Mouse (Mus musculus): Measurements from ENCODE around the gene Pla2g15. TPM values are rescaled to one million over a fixed set of nuclear protein-coding genes. Genes with fewer than 3 reads are reported as not detected.

Gene Pla2g15
- polyA plus RNA-seq, 1 experiment = 13.1 TPM

DNA sequence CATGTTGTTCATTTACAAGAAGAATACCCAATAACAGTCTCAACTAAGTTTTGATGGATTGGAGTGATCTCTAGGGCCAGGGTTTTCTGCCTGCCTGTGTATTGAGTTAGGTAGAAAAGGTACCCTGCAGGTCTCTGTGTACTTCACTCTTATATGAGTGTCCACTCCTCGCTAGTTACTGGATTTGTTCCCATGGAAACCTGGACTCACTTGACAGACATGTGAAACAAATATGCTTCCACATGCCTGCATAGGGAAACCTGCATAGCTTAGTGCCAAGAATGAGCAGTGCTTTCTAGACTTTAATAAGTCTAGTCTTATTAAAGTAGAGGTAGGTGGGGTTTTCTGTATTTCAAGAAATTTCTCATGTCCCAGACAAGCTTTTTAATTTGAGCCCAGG is 26.7 kb downstream of the Pla2g15 start:
- no peak for DNase-seq
- no peak overlapping the region for H3K27ac ChIP-seq (ENCODE audit: insufficient read depth, low read length)
- H3K4me3 ChIP-seq (replicated peaks; ENCODE audit: insufficient read depth, low read depth, low read length) = no peak overlapping the region
- H3K4me1 ChIP-seq (ENCODE audit: control insufficient read depth, insufficient read depth, low read length) = no peaks in the 10 kb centered on the region
- H3K27me3 ChIP-seq (ENCODE audit: control insufficient read depth, insufficient read depth, low read length) = no peaks in the 10 kb centered on the region
- 17% methylated on average over 1 of the region's 1 CpGs for WGBS
- TF ChIP-seq POLR2A (IDR thresholded peaks at IDR 0.05; ENCODE audit: borderline replicate concordance, insufficient read depth, low read length) (no peak), CTCF (IDR thresholded peaks at IDR 0.05; ENCODE audit: borderline replicate concordance, insufficient read depth, low read depth, low read length) (no peak)

GRCm38 (mm10) chr8:106177594-106177993 is 27.4 kb downstream of the Pla2g15 start:
- DNase-seq = no peak

GRCm38 (mm10) chr8:106178428-106178827 is 28.2 kb downstream of the Pla2g15 start:
- DNase-seq = no peak
- H3K4me3 ChIP-seq (replicated peaks; ENCODE audit: insufficient read depth, low read depth, low read length) = no peak overlapping the region
- no peaks in the 10 kb centered on the region for H3K4me1 ChIP-seq (ENCODE audit: control insufficient read depth, insufficient read depth, low read length)
- H3K27ac ChIP-seq (ENCODE audit: insufficient read depth, low read length) = no peak overlapping the region
- no peaks in the 10 kb centered on the region for H3K27me3 ChIP-seq (ENCODE audit: control insufficient read depth, insufficient read depth, low read length)
- WGBS = 83% methylated on average over 2 of the region's 2 CpGs
- TF ChIP-seq CTCF (IDR thresholded peaks at IDR 0.05; ENCODE audit: borderline replicate concordance, insufficient read depth, low read depth, low read length) = no peak
- TF ChIP-seq POLR2A (IDR thresholded peaks at IDR 0.05; ENCODE audit: borderline replicate concordance, insufficient read depth, low read length) = no peak

More at GRCm38 (mm10) chr8:106177594-106177993, 27.4 kb downstream of the Pla2g15 start:
- TF ChIP-seq POLR2A (IDR thresholded peaks at IDR 0.05; ENCODE audit: borderline replicate concordance, insufficient read depth, low read length) (no peak), CTCF (IDR thresholded peaks at IDR 0.05; ENCODE audit: borderline replicate concordance, insufficient read depth, low read depth, low read length) (no peak)
- Histone ChIP-seq H3K4me1 (ENCODE audit: control insufficient read depth, insufficient read depth, low read length) (no peaks in the 10 kb centered on the region), H3K27ac (ENCODE audit: insufficient read depth, low read length) (no peak overlapping the region), H3K27me3 (ENCODE audit: control insufficient read depth, insufficient read depth, low read length) (no peaks in the 10 kb centered on the region), H3K4me3 (replicated peaks; ENCODE audit: insufficient read depth, low read depth, low read length) (no peak overlapping the region)
- WGBS = 98% methylated on average over 1 of the region's 1 CpGs

GRCm38 (mm10) chr8:106185628-106186270 is 35.5 kb downstream of the Pla2g15 start:
- 15% methylated on average over 8 of the region's 8 CpGs for WGBS
- no peaks in the 10 kb centered on the region for H3K27me3 ChIP-seq (ENCODE audit: control insufficient read depth, insufficient read depth, low read length)
- peak; percentile 33 to 47 for DNase-seq
- no peak overlapping the region for H3K4me3 ChIP-seq (replicated peaks; ENCODE audit: insufficient read depth, low read depth, low read length)
- peaks cover 6% of the 10 kb centered on the region for H3K4me1 ChIP-seq (ENCODE audit: control insufficient read depth, insufficient read depth, low read length)
- TF ChIP-seq POLR2A (IDR thresholded peaks at IDR 0.05; ENCODE audit: borderline replicate concordance, insufficient read depth, low read length) (no peak), CTCF (IDR thresholded peaks at IDR 0.05; ENCODE audit: borderline replicate concordance, insufficient read depth, low read depth, low read length) (no peak)
- no peak overlapping the region for H3K27ac ChIP-seq (ENCODE audit: insufficient read depth, low read length)

DNA sequence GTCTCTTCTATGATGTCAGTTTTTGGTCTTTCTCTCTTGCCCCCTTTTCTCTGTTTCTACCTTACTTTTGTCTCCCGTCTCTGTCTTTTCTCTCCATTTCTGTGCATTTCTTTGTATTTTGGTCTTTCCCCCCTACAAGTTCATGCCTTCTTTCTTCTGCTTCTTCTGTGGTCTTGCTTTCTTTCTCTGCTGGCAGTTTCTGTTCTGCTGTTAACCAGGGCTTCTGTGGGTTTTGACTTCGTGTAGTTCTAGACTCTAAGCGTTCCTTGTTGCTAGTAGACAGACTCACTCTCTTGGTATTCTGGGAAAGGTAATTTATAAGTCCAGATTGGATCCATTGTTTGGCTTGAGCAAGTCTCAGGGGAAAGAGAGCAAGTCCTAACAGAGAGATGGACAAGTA is 36.2 kb downstream of the Pla2g15 start:
- WGBS = 91% methylated on average over 3 of the region's 3 CpGs

GRCm38 (mm10) chr8:106189162-106189561 is 39.0 kb downstream of the Pla2g15 start:
- Histone ChIP-seq H3K4me3 (replicated peaks; ENCODE audit: insufficient read depth, low read depth, low read length) (no peak overlapping the region), H3K27ac (ENCODE audit: insufficient read depth, low read length) (no peak overlapping the region), H3K27me3 (ENCODE audit: control insufficient read depth, insufficient read depth, low read length) (no peaks in the 10 kb centered on the region), H3K4me1 (ENCODE audit: control insufficient read depth, insufficient read depth, low read length) (peaks cover 6% of the 10 kb centered on the region)
- WGBS = 94% methylated on average over 4 of the region's 4 CpGs
- no peak for DNase-seq
- TF ChIP-seq CTCF (IDR thresholded peaks at IDR 0.05; ENCODE audit: borderline replicate concordance, insufficient read depth, low read depth, low read length) = no peak
- TF ChIP-seq POLR2A (IDR thresholded peaks at IDR 0.05; ENCODE audit: borderline replicate concordance, insufficient read depth, low read length) = no peak

More for the DNA sequence above, 36.2 kb downstream of the Pla2g15 start:
- no peak for TF ChIP-seq CTCF (IDR thresholded peaks at IDR 0.05; ENCODE audit: borderline replicate concordance, insufficient read depth, low read depth, low read length)
- no peak for TF ChIP-seq POLR2A (IDR thresholded peaks at IDR 0.05; ENCODE audit: borderline replicate concordance, insufficient read depth, low read length)
- DNase-seq = no peak
- H3K4me1 ChIP-seq (ENCODE audit: control insufficient read depth, insufficient read depth, low read length) = peaks cover 6% of the 10 kb centered on the region
- H3K27ac ChIP-seq (ENCODE audit: insufficient read depth, low read length) = no peak overlapping the region
- H3K4me3 ChIP-seq (replicated peaks; ENCODE audit: insufficient read depth, low read depth, low read length) = no peak overlapping the region
- no peaks in the 10 kb centered on the region for H3K27me3 ChIP-seq (ENCODE audit: control insufficient read depth, insufficient read depth, low read length)

GRCm38 (mm10) chr8:106191639-106192038 is 41.4 kb downstream of the Pla2g15 start:
- Histone ChIP-seq H3K27me3 (ENCODE audit: control insufficient read depth, insufficient read depth, low read length) (no peaks in the 10 kb centered on the region), H3K27ac (ENCODE audit: insufficient read depth, low read length) (no peak overlapping the region), H3K4me3 (replicated peaks; ENCODE audit: insufficient read depth, low read depth, low read length) (no peak overlapping the region), H3K4me1 (ENCODE audit: control insufficient read depth, insufficient read depth, low read length) (no peaks in the 10 kb centered on the region)
- 91% methylated on average over 5 of the region's 5 CpGs for WGBS
- no peak for DNase-seq
- TF ChIP-seq POLR2A (IDR thresholded peaks at IDR 0.05; ENCODE audit: borderline replicate concordance, insufficient read depth, low read length) (no peak), CTCF (IDR thresholded peaks at IDR 0.05; ENCODE audit: borderline replicate concordance, insufficient read depth, low read depth, low read length) (no peak)

DNA sequence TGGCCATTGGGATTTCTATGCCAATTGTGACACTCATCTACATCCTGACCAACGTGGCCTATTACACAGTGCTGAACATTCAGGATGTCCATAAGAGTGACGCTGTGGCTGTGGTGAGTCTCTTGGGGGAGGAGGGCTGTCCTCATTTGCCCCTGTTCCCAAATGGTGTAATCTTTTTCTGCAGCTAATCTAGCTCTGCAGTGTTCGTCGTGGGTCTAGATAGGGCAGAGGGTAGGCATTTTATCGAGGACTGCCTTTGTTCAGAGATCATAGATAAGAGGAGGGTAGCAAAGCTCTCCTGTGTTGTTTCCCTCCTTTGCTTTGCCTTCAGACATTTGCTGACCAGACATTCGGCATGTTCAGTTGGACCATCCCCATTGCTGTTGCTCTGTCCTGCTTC is 43.0 kb downstream of the Pla2g15 start:
- DNase-seq = no peak
- WGBS = 94% methylated on average over 6 of the region's 6 CpGs
- TF ChIP-seq POLR2A (IDR thresholded peaks at IDR 0.05; ENCODE audit: borderline replicate concordance, insufficient read depth, low read length) (no peak), CTCF (IDR thresholded peaks at IDR 0.05; ENCODE audit: borderline replicate concordance, insufficient read depth, low read depth, low read length) (no peak)
- Histone ChIP-seq H3K4me3 (replicated peaks; ENCODE audit: insufficient read depth, low read depth, low read length) (no peak overlapping the region), H3K27ac (ENCODE audit: insufficient read depth, low read length) (no peak overlapping the region), H3K27me3 (ENCODE audit: control insufficient read depth, insufficient read depth, low read length) (no peaks in the 10 kb centered on the region), H3K4me1 (ENCODE audit: control insufficient read depth, insufficient read depth, low read length) (no peaks in the 10 kb centered on the region)

All from cerebellum, adult 2 months (tissue).